Mouse (Mus musculus) layer of hippocampus, adult 9-10 months (tissue): ENCODE measurements at regions not wholly inside any gene's neighbourhood (a gene's known extent, or its start where the extent isn't known, plus 50 kb on each side); places are given as distances from the start of the nearest gene placed in this dataset.

ENCODE experiments used
- DNase-seq: peaks from one replicate; pipeline ENCODE4 v3.0.0; 2022; ENCODE audit warnings: low spot score

DNA sequence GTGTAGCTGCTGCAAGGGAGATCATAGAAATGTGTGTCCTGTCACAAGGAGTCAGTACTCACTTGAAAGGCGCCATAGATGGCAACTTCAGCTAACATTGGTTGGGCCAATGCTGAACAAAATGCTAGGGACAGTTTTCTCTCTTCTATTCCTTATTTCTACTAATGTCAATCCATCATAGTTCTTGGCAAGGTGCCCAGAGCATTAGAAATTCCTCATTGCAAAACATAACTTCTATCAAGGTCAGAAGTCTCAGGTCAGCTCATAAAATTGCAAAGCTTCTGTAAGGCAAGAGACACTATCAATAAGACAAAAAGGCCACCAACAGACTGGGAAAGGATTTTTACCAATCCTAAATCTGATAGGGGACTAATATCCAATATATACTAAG lies 106.3 kb downstream of the D1Ertd622e start:
- no peak for DNase-seq

DNA sequence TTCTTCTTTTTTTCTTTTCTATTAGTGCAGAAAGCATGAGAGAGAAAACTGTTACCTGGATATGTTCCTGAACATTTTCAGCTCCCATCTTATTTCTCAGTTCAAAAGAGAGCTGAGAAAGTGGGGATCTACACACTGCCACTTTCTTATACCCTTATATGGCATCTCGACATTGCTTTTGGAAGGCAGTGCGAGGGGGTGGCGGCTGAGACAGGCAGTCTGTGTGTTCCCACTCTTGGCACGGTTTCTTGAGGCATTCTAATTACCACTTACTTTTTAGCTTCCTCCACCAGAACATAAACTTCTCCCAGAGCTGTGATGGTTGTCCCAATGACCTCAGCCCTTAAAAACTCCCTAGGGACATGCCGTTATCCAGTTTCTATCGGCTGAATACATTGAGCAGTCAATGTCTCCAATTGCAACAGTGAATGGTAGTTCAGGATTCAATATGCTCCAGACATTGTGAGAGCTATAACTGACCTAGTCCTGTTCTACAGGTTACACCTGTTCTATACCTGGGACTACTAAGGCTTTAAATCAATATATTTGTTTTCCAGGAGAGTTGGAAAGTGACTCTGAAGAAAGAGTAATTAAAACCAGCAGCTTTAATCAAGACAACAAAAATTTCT lies 106.8 kb downstream of the D1Ertd622e start:
- DNase-seq = peak; percentile 42

- DNase-seq = peak; percentile 27
Measured at GRCm38 (mm10) chr1:97553485-97554474, 108.1 kb downstream of the D1Ertd622e start.

DNA sequence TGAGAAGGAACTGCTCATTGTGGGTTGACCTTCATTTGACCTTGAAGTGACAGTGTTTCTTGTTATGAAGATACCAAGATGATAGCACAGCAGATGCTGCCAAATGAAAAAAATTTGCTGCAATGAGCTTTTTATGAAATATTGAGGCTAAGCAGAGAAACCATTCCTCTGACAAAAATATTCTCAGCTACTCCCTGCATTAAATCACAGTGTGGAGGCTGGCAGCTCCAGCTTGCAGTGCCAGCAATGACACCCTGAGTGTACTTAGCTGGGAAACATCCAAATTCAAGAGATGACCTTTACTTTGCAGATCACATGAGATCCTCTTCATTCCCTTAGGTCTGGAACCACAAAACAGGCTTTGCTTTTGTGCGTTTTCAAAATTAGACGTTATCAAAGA lies 109.0 kb downstream of the D1Ertd622e start:
- DNase-seq = no peak

DNA sequence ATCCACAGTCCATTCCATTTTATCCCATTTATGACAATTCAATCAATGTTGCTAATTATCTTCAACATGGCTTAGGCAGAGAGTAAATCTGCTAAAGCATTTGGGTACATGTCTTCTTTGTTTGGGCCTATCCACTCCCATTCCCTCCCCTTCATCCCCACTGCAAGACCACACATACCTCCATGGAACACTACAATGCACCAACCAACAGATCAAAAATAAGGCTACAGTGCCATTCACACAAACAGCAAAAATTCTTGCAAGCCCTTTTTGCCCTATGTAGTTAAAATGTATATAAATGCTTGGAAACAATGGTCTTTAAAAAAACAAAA lies 120.7 kb downstream of the D1Ertd622e start:
- DNase-seq = no peak

- DNase-seq = no peak
Measured at GRCm38 (mm10) chr1:97540291-97541161, 121.3 kb downstream of the D1Ertd622e start.

DNA sequence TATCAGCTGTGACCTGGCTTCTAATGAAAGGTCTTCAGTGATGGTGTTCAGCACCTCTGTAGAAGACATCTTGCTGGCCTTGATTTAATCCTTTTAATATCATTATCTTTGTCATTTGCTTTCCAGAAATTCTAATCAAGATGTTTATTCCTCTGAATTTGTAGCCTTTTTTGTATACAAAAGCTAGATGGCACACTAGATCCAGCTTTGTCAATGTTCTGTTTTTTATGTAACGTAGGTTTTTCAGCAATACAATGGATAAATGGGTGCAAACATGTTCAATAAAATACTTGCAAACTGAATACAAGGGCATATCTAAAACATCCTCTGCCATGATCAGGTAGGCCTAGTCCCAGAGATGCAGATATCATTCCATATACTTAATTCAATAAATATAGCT lies 165.0 kb downstream of the D1Ertd622e start:
- DNase-seq = peak; percentile 11

DNA sequence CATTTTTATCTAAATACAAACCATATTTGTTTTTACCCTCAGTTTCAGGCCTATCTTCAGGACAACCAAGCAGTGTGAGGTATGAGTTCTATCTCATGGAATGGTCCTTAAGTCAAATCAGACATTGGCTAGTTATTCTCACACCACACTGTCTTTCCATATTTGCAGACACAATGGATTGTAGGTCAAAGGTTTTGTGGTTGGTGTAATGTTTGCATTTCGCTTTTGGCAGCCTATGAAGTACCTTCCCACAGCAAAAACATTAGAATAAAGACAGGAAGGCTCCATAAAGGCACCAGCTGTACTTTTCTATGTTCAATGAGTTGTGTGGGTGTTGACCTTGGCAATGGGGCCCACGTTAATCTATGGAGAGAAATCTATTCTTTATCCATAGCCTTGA lies 182.0 kb downstream of the D1Ertd622e start:
- DNase-seq = no peak
